Mouse (Mus musculus) lung, adult 2 months (tissue): ENCODE data around the gene Mdga1.

Source experiments
- CTCF ChIP-seq: fragments of 200-500 bp; IDR thresholded peaks from 2 replicates; pipeline ENCODE4 v1.5.1; 2011; ENCODE audit warnings: mild to moderate bottlenecking, low read length, control low read depth; ENCODE audit not compliant: insufficient read depth
- POLR2A ChIP-seq: fragments of 200-500 bp; IDR thresholded peaks from 2 replicates; pipeline ENCODE4 v1.6.1; 2011; ENCODE audit warnings: low read depth, mild to moderate bottlenecking, control low read depth, low read length, borderline replicate concordance; ENCODE audit errors: extremely low read depth

DNA sequence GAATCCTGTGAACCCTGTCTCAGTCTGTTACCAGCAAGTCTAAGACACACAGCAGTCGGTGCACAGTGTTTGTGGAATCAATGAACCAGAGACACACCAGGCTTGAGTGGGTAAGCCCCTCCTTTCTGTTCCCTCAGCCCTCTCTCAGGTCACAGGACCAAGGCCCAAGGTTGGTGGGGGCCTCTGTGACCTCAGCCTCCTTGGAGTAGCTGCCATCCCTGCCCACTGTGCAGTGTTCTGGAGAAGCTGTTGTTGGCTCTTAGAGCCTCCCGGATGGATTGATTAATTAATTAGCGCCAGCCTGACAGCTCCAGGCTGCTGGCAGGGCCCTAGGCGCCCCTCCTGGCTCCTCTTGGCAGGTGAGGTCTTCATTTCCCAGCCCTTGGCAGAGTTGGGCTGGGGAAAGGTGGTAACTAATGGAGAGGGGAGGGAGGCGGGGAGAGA lies 22.6 kb downstream of the Mdga1 start:
- TF ChIP-seq CTCF (no peak), POLR2A (no peak)
